Mouse (Mus musculus) adrenal gland (tissue): Measurements from ENCODE around the gene Sema4b.

Experiments
- intact Hi-C: fragments of 180-260 bp; cut with DNase I; formaldehyde crosslinking; loops from one replicate; pipeline ENCODE4 v1.15.1; 2025

Gene Sema4b

GRCm38 (mm10) chr7:80210982-80211381 lies 24.3 kb downstream of the Sema4b start:
- intact Hi-C loops = no loop called here

- intact Hi-C loops = no loop called here
Observed at GRCm38 (mm10) chr7:80213604-80214003, 27.0 kb downstream of the Sema4b start.

GRCm38 (mm10) chr7:80214459-80214858 lies 27.8 kb downstream of the Sema4b start:
- intact Hi-C loops = no loop called here

- intact Hi-C loops = loop anchor here (5.0 kb wide), 1 partner anchor 58 kb away; no protein-coding TSS in a partner anchor
Observed at GRCm38 (mm10) chr7:80215398-80215797, 28.8 kb downstream of the Sema4b start.

- intact Hi-C loops = loop anchor here (5.0 kb wide), 1 partner anchor 59 kb away; no protein-coding TSS in a partner anchor
Observed at GRCm38 (mm10) chr7:80216566-80216965, 29.9 kb downstream of the Sema4b start.

GRCm38 (mm10) chr7:80218666-80219065 lies 32.0 kb downstream of the Sema4b start:
- intact Hi-C loops = loop anchor here (5.0 kb wide), 1 partner anchor 61 kb away; no protein-coding TSS in a partner anchor

GRCm38 (mm10) chr7:80220237-80220797 lies 33.7 kb downstream of the Sema4b start:
- intact Hi-C loops = no loop called here

- intact Hi-C loops = no loop called here
Observed at GRCm38 (mm10) chr7:80221179-80221750, 34.6 kb downstream of the Sema4b start.

GRCm38 (mm10) chr7:80227065-80227464 lies 40.4 kb downstream of the Sema4b start:
- intact Hi-C loops = no loop called here

- intact Hi-C loops = no loop called here
Observed at GRCm38 (mm10) chr7:80230196-80230595, 43.6 kb downstream of the Sema4b start.

- intact Hi-C loops = no loop called here
Observed at GRCm38 (mm10) chr7:80231971-80232488, 45.4 kb downstream of the Sema4b start.

GRCm38 (mm10) chr7:80232489-80233029 lies 45.9 kb downstream of the Sema4b start, which contains the start of the genes Cib1 and Gdpgp1:
Gene Cib1, minus strand, starts transcription at chr7:80232813.
Gene Gdpgp1, plus strand, starts transcription at chr7:80232865.
- intact Hi-C loops = no loop called here

GRCm38 (mm10) chr7:80233799-80234198 lies 47.2 kb downstream of the Sema4b start:
- intact Hi-C loops = no loop called here

- intact Hi-C loops = no loop called here
Observed at GRCm38 (mm10) chr7:80238542-80238941, 51.9 kb downstream of the Sema4b start.

- intact Hi-C loops = no loop called here
Observed at GRCm38 (mm10) chr7:80241661-80242060, 55.0 kb downstream of the Sema4b start.

GRCm38 (mm10) chr7:80244851-80245250 lies 58.2 kb downstream of the Sema4b start:
- intact Hi-C loops = no loop called here

GRCm38 (mm10) chr7:80246148-80246721 lies 59.6 kb downstream of the Sema4b start, which contains the start of gene Ttll13:
Gene Ttll13, plus strand, starts transcription at chr7:80246376.
- intact Hi-C loops = no loop called here

- intact Hi-C loops = no loop called here
Observed at GRCm38 (mm10) chr7:80246859-80247258, 60.2 kb downstream of the Sema4b start.

- intact Hi-C loops = no loop called here
Observed at GRCm38 (mm10) chr7:80252437-80252836, 65.8 kb downstream of the Sema4b start.

GRCm38 (mm10) chr7:80252886-80253285 lies 66.2 kb downstream of the Sema4b start:
- intact Hi-C loops = no loop called here

GRCm38 (mm10) chr7:80255981-80256380 lies 69.3 kb downstream of the Sema4b start:
- intact Hi-C loops = loop anchor here (5.0 kb wide), 1 partner anchor 114 kb away; no protein-coding TSS in a partner anchor

GRCm38 (mm10) chr7:80257706-80258105 lies 71.1 kb downstream of the Sema4b start:
- intact Hi-C loops = loop anchor here (5.0 kb wide), 1 partner anchor 115 kb away; no protein-coding TSS in a partner anchor
